Mouse (Mus musculus): ENCODE results near the gene Glipr2.

Gene Glipr2

DNA sequence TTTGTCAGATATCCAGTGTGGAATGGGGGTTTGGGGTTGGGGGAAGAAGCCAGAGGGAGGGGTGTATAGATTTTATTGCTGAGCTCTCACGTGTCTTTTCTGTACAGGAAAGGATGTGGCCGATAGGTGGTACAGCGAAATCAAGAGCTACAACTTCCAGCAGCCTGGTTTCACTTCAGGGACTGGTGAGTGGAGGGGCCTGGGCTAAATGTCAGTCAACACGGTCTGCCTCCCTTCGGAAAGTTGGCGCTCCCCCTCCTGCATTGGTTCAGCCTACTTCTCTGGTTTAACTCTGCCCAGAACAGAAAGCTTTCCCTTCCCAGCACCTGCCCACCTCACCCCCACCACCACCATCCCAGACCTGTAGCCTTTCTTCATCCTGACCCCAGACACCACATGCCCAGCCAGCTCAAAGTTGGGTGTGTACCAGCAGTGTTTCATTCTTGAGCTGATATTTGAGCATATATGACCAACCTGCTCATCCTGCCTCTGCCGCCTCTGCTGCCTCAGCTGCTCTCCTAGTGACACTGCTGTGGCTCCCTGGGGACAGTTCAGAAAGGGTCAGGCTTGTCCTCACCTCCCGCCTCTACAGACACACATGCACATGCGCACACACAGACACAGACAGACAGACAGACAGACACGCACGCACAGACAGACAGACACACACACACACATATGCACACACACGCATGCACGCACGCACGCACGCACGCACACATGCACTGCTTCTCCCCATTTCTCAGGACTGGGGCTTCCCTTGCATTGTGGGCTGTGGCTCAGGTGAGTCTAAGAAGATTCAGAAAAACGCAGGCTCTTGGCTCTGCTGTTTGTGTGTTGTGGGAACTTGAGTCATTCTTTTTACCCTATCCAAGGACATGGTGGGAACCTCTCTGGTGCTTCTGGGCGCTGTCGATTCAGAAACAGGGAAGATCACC lies 13.5 kb downstream of the Glipr2 start:
- in situ Hi-C loops (cut with MseI, MboI) = no loop called here

DNA sequence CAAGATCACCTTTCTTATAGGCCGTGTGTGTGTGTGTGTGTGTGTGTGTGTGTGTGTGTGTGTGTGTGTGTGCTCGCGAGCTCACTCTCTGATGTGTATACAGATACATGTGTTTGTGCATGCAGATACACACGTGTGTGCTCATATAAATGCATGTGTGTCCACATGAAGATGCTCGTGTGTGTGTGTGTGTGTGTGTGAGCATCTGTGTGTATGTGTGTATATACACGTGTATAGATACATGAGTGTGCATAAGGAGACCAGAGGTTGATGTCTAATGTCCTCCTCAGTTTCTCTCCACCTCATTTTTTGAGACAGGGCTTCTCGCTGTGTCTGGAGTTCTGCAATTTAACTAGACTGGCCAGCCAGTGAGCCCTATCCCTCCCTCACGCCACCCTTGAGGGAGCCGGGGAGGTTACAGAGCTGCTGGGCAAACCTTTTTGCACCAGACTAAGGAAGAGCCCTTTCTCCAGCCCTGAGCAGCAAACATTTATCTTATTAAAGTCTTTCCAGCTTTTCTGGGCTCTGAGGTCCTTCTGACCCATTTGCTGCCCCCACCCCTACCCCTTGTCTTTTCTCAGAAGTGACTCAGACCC lies 14.4 kb downstream of the Glipr2 start:
- in situ Hi-C loops (cut with MseI, MboI) = no loop called here

DNA sequence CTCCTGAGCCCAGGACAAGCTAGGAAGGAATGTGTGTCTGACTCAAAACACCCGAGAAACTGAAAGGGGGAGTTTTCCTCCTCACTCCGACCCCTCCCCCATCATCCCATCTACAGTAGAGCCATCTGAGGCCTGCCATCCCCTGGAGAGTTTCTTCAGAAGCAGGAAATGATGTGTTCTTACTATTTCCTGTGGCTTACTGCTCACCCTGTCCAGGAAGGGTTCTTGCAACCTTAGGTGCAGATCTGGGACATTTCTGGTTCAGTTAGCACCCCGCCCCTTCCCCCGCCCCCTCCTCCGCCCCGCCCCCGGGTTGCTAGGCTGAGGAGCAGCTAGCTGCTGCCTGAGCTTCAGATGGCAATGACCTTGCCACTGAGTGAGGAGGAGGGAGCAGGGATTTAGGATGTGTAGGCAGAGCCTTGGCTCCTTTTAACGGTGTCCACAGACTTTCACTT lies 15.0 kb downstream of the Glipr2 start:
- in situ Hi-C loops (cut with MseI, MboI) = no loop called here

DNA sequence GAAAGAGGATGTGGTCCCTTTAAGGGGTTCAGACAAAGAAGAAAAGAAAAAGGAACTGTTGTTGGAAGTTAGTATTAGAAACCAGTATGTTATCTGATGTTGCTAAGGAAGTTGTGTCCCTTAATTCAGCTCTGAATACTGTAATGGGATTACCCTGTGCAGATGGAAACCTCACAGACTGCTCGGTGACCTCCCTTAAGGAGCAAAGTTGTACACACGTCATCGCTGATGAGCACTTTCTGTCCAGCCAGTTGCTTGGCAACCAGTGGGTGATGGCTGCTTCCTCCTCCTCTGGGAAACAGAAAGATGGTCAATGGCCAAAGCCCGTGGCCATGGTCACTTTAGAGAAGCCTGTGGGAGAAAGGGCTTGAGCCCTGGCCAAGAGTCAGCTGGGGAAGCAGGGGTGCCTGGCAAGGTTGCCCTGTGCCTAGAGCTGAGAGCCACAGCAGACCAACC lies 16.4 kb downstream of the Glipr2 start:
- in situ Hi-C loops (cut with MseI, MboI) = no loop called here

DNA sequence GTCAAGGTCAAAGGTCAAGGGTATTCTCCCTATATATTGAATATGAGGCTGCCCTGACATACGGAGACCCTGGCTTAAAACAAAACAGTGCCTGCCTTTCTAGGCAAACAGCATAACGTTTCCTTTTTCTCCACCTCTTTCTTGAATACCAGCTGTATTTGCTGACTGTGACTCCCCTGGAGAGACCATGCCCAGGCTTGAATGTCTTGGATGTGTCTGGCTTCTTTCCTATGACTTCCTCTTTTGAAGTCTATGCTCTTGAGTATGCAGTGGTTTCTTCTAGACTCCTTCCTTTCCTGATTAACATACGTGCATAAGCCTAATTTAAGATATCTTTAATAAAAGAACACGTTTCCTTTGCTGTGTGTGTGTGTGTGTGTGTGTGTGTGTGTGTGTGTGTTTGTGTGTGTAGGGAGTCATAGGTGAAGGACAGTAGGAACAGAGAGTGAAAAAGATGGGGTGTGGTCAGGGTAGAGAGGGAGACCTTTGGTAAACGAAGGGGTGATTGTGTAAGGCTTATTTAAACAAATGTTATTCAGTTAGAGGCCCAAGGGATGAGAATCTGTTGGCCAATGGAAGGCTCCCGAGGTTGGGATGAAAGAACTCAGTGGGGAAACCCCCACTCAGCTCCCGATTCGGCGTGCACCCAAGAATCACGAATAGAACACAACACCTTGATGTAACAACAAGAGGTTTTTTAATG lies 17.9 kb downstream of the Glipr2 start:
- in situ Hi-C loops (cut with MseI, MboI) = no loop called here

DNA sequence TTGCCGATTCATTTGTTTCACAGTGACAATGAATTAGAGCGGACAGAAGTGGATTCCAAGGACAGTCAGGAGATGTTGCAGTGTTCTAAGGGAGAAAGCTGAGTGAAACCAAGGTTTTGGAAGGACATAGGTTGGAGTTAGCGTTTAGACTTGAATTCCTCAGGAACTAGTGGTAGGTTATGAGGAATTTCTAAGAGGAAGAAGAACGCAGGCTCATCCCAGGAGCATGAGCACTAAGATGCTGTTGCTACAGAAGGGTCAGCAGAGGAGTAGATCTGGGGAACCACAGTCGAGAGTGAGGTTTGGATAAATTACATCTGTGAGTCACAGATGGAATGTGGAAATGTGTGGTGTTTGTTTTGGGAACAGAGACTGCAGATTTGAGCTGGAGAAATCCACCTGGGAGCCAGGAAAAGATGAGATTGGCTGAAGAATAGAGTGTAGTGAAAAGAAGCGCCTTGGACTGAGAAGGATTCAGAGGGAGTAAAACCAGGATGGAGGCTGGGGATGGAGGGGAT lies 19.1 kb downstream of the Glipr2 start:
- in situ Hi-C loops (cut with MseI, MboI) = no loop called here

DNA sequence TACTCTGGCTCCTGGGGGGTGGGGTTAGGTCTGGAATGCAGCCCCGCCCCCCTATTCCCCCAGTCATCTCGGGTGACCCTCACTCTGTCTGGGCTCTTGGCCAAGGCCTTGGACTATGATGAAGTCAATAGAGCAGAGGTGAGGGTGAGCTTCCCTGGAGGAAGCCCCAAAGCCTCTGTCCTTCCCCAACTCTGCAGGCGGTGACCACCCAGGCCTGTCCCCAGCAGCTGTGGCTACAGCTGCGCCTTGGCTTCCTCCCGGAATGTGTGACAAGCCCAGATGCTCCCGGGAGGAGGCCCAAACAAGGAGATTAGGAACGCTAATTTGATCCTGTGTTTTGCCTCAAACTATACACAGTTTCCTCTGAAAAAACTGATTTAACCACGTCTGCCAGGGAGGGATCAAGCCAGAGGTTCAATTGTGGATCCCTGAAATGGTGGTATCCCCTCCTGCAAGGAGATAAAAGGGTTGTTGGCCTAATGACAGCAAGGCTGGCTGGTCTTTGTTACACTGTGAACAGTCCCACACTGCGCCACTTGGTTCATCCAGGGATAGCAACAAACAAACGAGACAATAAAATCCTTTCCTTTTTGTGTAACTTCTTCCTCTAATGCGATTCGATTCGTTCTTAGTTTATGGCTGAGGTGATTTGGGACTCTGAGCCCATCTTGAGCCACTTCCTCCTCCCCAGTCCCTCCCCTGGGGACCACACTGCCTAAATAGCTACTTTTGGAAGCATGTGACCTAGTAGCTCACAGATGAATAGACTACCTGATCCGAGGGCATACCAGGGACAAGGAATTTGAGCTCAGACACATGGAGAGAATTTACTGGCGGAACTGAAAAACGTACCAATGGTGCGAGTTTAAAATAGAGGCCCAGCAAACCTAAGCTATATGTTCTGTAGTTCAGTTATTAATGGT lies 21.6 kb downstream of the Glipr2 start:
- in situ Hi-C loops (cut with MseI, MboI) = no loop called here

DNA sequence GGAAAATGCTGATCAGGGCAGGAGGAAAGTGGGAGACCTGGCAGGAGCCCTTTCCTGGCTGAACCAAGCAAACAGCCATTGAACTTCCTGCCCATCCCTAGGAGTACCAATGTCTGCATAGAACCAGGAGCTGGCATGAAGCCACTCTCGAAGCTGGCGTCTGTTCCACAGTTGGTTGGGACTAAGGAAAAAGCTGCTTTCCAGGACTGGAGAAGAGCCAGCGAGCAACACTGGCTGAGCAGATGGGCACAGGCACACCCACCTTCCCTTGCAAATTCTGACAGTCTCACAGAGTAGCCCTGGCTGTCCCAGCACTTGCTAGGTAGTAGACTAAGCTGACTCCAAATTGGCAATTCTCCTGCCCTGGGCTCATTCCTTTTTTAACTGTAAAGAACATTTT lies 22.5 kb downstream of the Glipr2 start:
- in situ Hi-C loops (cut with MseI, MboI) = loop anchor here in 1 of 2 experiments (5.0 kb wide), 1 partner anchor 52 kb away; no protein-coding TSS in a partner anchor

DNA sequence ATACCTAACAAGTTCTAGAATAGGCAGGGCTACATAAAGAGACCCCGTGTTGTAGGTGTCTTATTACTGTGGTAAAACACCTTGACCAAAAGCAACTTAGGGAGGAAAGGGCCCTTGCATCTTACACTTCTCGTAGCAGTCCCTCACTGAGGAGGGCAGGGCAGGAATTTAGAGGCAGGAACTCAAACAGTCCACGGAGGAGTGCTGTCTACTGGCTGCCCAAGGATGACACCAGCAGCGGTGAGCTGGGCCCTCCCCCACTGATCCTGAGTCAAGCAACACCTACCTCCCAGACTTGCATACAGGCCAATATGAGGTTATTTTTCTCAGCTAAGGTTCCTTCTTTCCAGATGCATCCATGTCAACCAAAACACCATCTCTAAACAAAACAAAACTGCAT lies 23.0 kb downstream of the Glipr2 start:
- in situ Hi-C loops (cut with MseI, MboI) = loop anchor here in 1 of 2 experiments (5.0 kb wide), 1 partner anchor 53 kb away; no protein-coding TSS in a partner anchor

DNA sequence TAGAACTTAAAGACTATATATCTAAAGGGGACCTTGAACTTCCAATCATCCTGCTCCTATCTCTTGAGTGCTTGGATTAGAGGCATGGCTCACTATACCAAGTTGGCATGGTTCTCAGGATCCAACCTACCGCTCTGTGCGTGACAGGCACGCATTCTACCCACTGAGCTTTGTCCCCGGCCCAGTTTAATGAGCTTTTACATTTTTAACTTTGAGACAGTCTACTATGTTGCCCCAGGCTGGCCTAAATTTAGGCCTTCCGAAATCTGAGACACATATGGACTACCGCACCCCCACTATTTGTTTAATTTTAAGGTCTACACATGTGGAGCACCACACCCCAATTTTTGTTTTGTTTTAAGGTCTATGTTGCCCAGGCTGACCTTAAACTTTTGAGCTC lies 23.6 kb downstream of the Glipr2 start:
- in situ Hi-C loops (cut with MseI, MboI) = loop anchor here in 1 of 2 experiments (5.0 kb wide), 1 partner anchor 54 kb away; no protein-coding TSS in a partner anchor

DNA sequence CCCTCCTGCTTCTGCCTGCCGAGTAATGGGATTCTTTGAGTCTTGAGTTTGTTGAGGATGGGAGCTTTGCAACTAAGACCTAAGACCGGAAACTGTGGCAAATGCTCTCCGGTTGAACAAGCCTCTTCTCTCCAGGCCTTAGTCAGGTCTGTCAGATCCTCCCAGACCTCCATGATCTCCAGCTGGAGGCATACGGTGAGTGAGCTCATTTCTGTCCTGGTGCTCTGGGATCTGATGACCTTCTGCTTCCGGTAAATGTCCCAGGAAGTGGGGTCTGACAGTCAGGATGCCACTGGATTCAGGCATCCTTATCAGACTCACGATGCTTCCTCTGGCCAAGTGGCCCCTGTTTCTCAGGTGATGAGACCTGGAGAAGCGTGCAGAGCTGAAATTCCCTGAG lies 24.1 kb downstream of the Glipr2 start:
- in situ Hi-C loops (cut with MseI, MboI) = loop anchor here in 1 of 2 experiments (5.0 kb wide), 1 partner anchor 54 kb away; no protein-coding TSS in a partner anchor

DNA sequence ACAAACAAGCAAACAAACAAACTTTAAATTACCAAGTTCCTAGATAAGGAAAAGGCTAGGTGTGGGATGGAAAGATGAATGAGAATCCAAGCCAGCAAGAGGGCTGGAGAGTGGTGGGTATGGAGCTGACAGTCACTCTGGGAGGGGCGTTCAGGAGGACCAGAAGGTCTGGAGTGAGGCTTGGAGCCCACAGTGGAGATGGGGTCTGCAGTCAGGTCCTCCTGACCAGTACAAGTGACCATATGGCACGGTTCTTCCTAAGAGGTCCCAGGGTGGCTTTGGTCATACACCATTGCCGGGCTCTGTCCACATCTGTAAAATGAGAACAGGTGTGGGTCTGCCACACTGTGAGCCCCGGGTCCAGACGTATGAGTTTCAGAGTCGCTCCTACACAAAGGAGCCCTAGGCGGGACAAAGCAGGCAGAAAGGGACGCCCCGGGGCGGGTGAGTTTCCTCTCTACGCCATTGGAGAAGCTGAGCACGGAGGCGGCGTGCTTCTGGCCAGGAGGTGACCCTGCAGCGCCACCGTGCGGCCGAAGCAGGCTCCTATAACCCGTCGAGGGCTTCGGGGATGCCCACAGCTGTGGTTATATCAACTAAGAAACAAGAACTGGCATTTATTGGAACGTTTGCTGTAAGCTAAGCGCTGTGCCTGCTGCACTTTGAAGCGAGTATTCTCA lies 25.0 kb downstream of the Glipr2 start:
- in situ Hi-C loops (cut with MseI, MboI) = loop anchor here in 1 of 2 experiments (5.0 kb wide), 1 partner anchor 55 kb away; no protein-coding TSS in a partner anchor

DNA sequence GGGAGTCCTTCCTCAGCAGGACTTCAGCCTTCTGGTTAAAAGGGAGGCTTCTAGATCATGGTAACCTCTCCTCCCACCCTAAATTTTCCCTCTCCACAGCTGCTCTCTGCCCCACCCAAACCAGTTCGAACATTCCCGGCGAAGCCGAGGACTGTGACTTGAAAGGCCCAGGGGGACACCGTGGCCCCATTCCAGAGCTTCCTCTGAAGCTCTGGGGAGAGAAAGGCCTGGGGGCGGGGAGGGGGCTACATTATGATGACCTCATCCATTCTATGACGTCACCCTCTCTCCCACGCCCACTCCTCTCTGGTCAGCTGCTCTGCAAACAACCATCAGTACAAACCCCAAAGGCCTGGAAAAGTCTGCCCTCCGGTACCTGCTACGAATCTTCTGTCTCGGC lies 26.0 kb downstream of the Glipr2 start, which contains the start of gene Ccin:
TSS of gene Ccin (plus strand) at position 303 of the 400 bp plus-strand sequence.
- in situ Hi-C loops (cut with MseI, MboI) = loop anchor here in 1 of 2 experiments (5.0 kb wide), 1 partner anchor 56 kb away; no protein-coding TSS in a partner anchor

DNA sequence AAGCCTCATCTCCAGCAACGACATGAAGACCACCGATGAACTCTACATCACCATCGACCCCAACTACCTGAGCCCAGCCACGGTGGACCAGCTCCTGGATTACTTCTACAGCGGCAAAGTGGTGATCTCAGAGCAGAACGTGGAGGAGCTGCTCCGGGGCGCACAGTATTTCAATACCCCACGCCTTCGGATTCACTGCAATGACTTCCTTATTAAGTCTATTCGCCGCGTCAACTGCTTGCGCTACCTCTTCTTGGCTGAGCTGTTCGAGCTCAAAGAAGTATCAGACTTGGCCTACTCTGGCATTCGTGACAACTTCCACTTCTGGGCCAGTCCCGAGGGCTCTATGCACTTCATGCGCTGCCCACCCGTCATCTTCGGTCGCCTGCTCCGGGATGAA lies 26.6 kb downstream of the Glipr2 start:
- in situ Hi-C loops (cut with MseI, MboI) = loop anchor here in 1 of 2 experiments (5.0 kb wide), 1 partner anchor 56 kb away; no protein-coding TSS in a partner anchor

DNA sequence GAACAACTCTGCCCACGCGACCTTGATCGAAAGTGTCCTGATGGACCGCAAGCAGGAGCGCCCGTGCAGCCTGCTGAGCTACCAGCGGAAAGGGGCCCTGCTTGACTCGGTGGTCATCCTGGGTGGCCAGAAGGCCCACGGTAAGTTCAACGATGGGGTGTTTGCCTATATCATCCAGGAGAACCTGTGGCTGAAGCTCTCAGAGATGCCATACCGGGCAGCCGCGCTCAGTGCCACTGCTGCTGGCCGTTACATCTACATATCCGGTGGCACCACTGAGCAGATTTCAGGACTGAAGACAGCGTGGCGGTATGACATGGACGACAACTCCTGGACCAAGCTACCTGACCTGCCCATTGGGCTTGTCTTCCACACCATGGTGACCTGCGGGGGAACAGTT lies 27.1 kb downstream of the Glipr2 start:
- in situ Hi-C loops (cut with MseI, MboI) = loop anchor here in 1 of 2 experiments (5.0 kb wide), 1 partner anchor 57 kb away; no protein-coding TSS in a partner anchor

DNA sequence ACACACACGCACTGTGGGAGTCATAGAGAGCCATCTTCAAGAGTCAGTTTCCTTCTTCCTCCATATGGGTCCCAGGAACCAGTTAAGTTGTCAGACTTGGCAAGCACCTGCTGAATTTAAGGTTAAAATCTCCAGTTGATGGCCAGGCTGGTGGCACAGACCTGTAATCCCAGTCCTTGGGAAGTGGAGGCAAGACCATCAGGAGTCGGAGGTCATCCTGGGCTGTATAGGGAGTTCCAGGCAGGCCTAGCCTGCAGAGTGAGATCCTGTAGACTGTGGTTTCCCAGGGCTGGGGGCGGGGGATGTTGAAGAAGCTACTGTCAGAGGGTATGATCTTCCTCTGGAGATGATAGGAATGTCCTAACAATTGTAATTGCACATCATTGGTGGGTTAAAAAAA lies 31.8 kb downstream of the Glipr2 start:
- in situ Hi-C loops (cut with MseI, MboI) = loop anchor here in 1 of 2 experiments (5.0 kb wide), 1 partner anchor 67 kb away; no protein-coding TSS in a partner anchor

DNA sequence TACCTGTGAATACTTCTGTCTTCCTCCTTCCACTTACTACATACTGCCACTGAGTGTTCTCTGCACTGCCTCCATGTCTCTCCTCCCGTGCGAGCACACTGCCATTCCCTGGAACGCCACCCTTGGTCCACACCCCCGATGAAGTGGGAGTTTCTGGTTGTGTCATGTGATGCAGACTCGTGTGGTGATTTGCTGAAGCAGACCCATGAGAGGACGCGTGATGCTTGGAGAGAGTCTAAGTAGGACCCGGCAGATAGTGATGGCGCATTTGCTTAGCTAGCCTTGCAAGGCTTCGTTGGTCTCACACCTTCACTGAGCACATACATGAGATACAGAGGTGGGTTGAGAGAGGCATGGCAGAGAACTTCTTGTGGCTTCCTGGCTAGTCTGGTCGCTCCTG lies 35.9 kb downstream of the Glipr2 start:
- in situ Hi-C loops (cut with MseI, MboI) = no loop called here

DNA sequence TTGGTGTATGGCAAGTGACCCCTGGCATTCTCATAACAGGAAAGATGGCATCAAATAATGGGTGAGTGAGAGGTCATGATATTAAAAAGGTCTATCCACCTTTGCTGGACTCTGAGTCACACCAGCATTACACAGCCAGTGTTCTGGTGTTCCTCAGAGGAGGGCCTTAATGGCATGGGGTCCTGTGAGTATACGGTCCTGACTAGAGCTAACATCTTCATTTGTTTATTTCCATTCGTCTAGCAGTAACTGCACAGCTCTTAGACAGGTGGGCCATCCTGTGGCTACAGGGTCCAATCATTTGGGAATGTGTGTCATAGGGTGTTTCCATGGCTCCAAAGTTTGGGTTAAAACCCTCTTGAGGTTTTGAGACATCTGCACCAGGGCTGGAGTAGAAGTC lies 37.1 kb downstream of the Glipr2 start:
- in situ Hi-C loops (cut with MseI, MboI) = no loop called here

DNA sequence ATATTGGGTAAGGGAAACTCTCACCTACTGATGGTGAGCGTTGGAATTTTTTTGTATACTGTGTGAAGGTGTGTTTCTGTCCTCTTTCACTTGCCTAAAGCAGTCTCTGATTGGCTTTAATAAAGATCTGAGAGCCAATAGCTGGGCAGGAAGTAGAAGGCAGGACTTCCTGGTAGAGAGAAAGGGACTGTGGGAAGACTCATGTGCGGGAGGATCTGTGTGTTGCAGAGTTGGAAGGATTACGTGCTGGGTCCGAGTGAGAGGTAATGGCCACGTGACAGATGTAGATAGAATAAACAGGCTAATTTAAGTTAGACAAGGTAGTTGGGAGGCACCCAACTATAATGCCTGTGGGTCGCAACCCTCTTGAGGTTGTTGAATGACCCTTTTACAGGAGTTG lies 46.4 kb downstream of the Glipr2 start:
- in situ Hi-C loops (cut with MseI, MboI) = no loop called here

Measured in mouse trophoblast stem cell (cell line).